Mouse (Mus musculus) erythroid progenitor cell, adult 5-6 weeks (primary cell): ENCODE data around the gene Col28a1. TPM values are rescaled to one million over a fixed set of nuclear protein-coding genes. Genes with fewer than 3 reads are reported as not detected.
"Not testable (repeated sequence)": the region's sequence is repeated elsewhere in the genome, so short reads cannot be mapped to it uniquely, and the experiment has no call there.

Experiments
- ATAC-seq: replicated peaks from 2 replicates; pipeline ENCODE4 v1.8.0; 2016; ENCODE audit warnings: moderate number of reproducible peaks, mild to moderate bottlenecking, moderate TSS enrichment, inconsistent platforms; ENCODE audit not compliant: poor library complexity, low FRiP score, severe bottlenecking
- total RNA-seq, 2 experiments: library from RNA; stranded (forward) in 1 of 2; stranded (reverse) in 1 of 2; fragments of 150-400 nt in 1 of 2; fragments of 186-747, 209-891 nt in 1 of 2; gene quantifications; 2 replicates each; pipeline versions ENCODE4 v1.2.3 to v1.2.4; 2015 to 2017; ENCODE audit warnings: low replicate concordance in 2 of 2

Gene Col28a1
- total RNA-seq, 2 experiments from 2014 or later, result not detected

DNA sequence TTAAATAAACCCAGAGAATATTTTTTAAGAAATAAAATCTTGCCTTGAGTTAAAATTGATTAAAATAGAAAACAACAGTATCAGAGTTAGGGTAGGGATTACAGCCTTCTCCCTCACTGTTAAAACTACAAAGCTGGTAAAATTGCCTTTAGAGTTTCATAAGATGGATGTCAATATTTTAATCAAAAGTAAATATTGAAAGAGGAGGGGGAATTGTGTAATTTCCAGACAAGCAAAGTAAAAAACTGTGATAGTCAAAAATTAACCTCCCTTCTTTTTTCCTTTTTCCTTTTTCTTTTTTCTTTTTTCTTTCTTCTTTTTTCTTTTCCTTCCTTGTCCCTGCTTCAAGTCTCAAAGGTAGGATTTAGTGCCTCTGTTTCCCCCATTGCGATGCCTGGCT is 146.6 kb downstream of the Col28a1 start:
- ATAC-seq, result no peak

DNA sequence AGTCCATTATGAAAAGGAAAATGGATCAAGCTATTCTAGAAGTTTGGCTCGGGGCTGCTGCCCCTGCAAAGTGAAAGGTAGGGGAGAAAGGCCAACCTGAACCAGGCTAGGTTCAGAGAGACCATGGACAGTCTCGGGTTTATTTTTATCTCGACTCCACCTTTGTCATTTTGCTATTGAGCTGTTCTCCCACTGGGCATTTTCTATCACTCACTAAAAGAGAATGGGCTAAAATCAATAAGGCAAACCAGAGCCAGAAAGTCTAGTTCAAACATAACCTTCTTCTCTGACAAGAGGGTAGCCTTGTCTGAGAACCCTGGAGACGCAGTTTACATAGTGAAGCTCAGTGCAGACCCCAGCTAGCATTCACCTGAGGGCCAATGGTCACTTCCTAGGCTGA is 163.7 kb downstream of the Col28a1 start:
- ATAC-seq, result no peak

DNA sequence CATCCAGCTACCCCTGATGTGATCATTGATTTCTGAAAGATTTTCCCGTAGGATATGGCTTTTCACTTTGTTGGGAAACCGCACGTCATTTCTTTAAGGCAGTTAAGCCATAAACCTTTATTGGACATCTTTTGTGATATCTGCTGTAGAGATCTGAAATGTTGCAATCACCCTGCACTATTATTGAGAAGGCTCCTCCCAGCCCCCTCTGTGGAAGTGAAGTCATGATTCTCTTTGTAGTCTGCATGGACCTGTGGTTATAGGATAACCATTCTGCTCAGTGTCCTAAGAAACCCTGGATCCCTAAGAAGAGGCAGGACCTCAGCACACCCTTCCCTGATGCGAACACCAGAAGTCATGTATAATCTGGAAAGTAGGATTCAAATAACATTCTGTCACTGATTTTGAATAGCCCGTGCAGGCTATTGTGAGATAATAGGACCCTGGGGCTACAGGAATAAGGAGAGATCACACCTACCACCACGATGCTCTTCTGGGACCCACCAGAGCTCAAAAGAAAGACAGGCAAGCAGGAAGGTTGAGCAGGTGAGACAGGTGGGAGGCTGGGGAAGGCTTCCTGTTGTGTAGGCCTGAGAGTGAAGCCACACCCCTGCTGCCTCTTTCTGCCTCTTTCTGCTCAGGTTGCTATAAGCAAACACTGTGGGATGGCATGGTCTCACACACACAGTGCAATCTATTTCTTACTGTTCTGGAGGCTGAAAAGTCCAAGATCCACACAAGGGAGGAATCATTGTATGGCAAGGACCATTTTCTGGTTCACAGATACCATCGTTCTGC is 166.9 kb downstream of the Col28a1 start:
- no peak for ATAC-seq

DNA sequence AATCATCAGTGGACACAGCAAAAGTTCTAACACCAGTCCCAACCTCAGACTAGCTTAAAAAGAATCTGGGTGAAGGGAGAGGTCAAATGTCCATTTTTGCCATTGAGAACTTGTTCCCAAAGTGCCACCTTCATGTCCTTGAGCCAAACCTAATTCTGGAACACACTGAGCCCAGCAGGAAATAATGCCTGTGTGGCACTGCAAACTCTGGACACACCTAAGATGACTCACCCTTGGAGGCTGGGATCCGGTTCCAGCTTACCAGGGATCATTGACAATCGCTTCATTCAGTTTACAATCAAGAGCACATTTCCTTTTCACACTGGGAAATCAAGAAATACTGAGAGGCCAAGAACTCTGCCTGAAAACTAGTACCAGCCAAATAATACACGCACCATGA is 168.9 kb downstream of the Col28a1 start:
- ATAC-seq, result no peak

DNA sequence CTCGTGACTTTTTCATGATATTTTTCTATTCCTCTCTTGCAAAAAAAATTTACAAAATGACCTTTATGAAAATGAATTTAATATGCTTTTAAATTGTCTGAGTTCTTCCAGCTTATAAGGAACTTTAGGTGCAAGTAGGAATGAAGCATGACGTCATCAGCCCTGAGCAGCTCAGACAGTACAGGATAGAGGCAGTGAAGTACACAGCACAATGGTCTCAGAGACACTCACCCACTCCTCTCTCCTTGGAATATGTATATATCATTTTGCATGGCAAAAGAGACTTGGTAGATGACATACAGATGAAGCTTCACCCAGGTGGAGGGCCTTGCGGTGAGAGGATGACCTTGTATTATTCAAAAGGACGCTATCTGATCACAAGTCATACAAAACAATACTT is 197.7 kb downstream of the Col28a1 start:
- no peak for ATAC-seq

DNA sequence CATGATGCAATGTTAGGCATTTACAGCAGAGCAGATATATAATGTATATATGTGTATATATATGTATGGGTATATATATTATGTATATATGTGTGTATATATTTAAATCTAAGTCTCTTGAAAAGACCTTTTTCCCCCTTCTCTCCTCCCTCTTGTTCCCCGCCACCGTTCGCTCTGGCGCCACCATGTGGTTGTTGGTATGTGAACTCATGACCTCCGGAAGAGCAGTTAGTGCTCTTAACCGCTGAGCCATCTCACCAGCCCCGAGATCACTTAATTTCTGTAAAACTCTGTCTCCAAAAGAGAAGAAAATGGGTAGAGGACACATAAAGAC is 208.8 kb downstream of the Col28a1 start:
- ATAC-seq, result no peak

DNA sequence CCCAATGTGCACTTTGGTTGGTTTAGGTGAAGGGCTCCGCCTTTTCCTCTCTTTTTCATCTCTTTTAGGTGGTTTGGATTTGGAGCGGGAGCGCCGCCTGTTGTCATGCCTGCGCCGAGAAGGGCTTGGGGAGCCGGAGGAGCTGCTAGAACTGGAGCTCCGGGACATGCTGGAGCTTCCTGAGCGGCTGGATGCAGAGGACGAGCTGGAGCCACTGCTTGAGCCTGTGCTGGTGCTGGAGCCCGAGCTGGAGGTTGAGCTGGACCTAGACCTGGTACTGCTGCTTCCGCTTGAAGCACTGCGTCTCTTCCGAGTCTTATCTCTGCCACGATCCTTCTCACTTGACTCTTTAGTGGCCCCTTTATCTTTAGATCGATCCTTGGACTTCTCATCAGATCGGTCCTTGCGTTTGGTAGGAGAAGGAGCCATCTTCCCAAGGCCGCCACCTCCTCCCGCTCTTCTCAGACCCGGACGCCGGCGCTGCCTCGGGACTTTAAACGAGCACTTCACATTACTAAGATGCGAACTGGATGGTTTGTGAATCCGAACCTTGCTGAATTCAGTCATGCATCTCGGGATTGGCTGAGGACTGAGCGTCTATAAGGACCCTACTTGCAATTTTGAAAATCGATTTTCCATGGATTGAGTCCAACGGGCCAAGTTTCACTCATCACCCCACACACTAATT is 209.3 kb downstream of the Col28a1 start:
- not testable (repeated sequence) for ATAC-seq

DNA sequence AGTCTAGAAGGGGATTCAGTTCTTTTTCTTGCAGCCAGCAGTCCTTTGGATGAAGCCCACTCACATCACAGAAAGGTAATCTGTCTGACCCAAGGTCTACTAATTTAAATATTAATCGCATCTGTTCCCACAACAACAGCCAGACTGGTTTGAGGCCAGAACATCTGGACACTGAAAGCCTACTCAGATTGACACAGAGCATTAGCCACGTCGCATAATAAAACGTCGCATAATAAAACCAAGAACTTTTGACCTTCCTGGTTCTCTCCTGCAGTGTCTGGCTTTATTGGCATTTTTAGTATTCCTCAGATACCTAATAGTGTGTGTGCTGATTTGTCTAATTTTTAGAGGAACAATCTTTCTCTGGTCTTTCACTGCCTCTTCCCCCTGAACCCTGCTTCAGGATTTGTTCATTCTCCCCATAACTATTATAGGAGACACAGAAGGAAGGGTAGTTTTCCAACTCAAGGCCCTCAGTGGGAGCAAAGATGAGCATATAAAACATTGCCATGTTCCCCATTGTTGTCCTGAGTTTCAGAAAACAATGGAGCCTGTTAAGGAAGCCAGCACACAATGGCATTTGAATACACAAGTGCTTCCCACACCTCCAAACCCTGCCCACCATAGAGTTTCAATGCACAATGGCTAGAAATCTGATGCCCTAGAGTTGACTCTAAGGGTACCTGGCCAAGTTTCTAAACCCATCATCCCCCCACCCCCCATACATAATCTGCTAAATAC is 221.2 kb downstream of the Col28a1 start:
- no peak for ATAC-seq

DNA sequence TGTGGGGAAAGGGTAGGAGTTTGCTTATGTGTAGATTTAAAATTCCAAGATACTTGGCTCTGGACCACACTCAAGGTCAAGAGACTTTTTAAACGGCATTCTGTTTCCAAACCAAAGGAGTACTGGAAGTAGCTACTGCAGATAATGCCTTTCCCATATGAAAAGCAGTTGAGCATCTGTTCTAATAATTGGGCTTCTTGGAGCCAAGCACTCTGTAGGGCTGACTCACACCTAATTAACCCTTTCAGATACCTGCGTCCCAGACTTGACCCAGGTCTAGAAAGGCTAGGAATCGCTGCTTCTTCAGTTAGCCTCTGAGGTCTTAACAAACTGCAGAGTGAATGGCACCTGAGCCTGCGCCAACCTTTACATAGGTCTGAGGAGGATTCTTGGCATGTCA is 223.0 kb downstream of the Col28a1 start:
- ATAC-seq, result no peak

DNA sequence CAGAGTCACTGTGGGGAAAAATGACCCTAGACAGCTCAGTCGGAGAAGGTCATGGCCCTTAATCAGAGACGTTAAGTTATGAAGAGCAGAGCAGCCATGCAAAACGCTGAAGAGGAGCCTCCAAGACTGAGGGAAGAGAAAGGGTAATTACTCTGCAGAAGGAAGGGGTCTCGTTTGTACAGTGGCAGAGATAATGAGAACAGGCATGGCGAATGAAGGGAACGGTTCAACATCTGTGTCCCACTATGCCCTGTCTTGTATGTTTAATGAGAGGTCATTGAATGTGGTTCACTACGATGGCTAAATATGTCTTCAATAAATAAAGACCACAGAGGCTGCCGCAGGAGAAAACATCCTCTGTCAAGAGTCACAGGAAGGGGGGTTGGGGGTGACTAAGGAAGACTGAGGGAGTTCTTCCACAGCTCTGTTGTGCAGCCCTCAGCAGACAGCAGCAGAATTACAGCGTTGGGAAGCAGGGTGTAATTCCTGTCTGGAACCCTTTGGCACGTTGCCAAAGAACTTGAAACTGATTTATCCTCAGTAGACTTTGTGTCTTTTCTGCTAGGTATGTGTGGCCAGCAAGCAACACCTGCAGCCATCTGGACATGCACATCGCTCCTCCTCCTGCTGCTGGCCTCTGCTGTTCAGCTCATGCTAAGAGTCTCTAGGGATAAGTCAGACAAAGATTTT is 226.4 kb downstream of the Col28a1 start:
- ATAC-seq, result no peak

DNA sequence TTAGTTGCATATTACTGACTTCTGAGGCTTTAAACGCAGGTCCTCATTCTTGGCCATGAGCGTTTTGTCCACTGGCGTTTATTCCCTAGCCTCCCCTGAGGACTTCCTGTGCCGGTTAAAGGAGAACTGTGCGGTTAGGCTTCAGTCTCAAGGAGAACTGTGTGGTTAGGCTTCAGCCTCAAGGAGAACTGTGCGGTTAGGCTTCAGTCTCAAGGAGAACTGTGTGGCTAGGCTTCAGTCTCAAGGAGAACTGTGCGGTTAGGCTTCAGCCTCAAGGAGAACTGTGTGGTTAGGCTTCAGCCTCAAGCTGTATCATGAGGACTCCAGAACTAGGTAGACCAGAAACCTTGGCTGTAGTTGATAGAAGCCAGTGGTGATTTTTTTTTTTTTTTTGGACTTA is 229.7 kb downstream of the Col28a1 start:
- ATAC-seq, result no peak

DNA sequence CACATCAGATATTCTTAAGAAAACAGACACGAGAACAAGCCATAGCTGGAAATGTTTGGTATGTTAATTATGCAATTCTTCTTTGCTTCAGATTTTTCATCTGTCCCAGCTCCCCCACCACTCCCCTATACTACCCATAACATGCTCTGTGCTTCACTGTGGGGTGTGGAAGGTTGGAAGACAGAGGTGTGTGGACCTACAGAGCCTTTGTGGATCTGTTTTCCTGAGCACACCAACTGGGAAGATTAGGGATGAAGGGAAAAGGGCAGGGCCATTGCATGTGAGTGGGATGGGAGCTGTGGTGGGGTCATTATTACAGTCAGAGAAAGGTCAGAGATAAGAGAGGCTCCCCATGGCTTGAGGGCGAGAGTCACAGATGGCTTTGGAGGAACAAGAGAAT is 240.2 kb downstream of the Col28a1 start:
- no peak for ATAC-seq

DNA sequence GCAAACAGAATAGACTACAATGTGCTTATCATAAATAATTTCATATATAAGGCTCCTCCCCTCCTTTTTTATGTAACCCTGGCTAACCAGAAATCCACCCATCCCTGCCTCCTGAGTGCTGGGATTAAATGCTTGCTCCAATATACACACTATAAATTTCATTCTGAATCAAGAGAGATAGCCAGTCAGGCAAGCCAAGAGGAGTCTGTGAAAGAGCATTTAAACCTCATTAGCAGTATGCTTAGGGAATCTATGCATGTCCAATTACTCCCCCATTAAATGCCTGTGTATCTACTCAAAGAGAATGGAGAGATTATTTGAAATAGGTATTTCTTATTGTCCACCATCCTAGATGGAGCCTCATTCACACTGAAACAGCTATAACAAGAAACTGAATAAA is 240.6 kb downstream of the Col28a1 start:
- no peak for ATAC-seq

Other genes starting within 250 kb of the Col28a1 start
- 5.4 and 11.3 TPM in 2 replicates for gene Mios, start 16.6 kb upstream of the Col28a1 start, total RNA-seq (2015; ENCODE audit: low replicate concordance)
- gene Mios, start 16.6 kb upstream of the Col28a1 start, total RNA-seq (2017; ENCODE audit: low replicate concordance), result 4.2 and 8.6 TPM in 2 replicates
- 82.2 and 119 TPM in 2 replicates for gene Rpa3, start 66.6 kb upstream of the Col28a1 start, total RNA-seq (2015; ENCODE audit: low replicate concordance)
- gene Rpa3, start 66.6 kb upstream of the Col28a1 start, total RNA-seq (2017; ENCODE audit: low replicate concordance), result 38.7 and 84.1 TPM in 2 replicates
- 7.9 and 31.9 TPM in 2 replicates for gene Umad1, start 66.7 kb upstream of the Col28a1 start, total RNA-seq (2015; ENCODE audit: low replicate concordance)
- gene Umad1, start 66.7 kb upstream of the Col28a1 start, total RNA-seq (2017; ENCODE audit: low replicate concordance), result 14.0 and 27.2 TPM in 2 replicates
- 2.9 and 21.0 TPM in 2 replicates for gene Gm45062, start 66.8 kb upstream of the Col28a1 start, total RNA-seq (2015; ENCODE audit: low replicate concordance)
- gene Gm45062, start 66.8 kb upstream of the Col28a1 start, total RNA-seq (2017; ENCODE audit: low replicate concordance), result 6.2 and 6.4 TPM in 2 replicates